Mouse (Mus musculus): ENCODE measurements at regions not wholly inside any gene's neighbourhood (a gene's known extent, or its start where the extent isn't known, plus 50 kb on each side); places are given as distances from the start of the nearest gene placed in this dataset.
"Not testable (repeated sequence)": the region's sequence is repeated elsewhere in the genome, so short reads cannot be mapped to it uniquely, and the experiment has no call there.

GRCm38 (mm10) chr12:61989471-61989870 lies 466.5 kb downstream of the Lrfn5 start:
- DNase-seq: peak; percentile 69 to 83

- not testable (repeated sequence) for DNase-seq
Observed at GRCm38 (mm10) chr12:61993858-61994257, 470.9 kb downstream of the Lrfn5 start.

GRCm38 (mm10) chr12:61994294-61994693 lies 471.3 kb downstream of the Lrfn5 start:
- DNase-seq: no peak

- no peak for DNase-seq
Observed at GRCm38 (mm10) chr12:62013351-62013750, 490.4 kb downstream of the Lrfn5 start.

GRCm38 (mm10) chr12:62017676-62018075 lies 494.7 kb downstream of the Lrfn5 start:
- not testable (repeated sequence) for DNase-seq
